Mouse (Mus musculus) G1E (cell line): Measurements from ENCODE around the gene Unc5b. TPM values are rescaled to one million over a fixed set of nuclear protein-coding genes. Genes with fewer than 3 reads are reported as not detected.

ENCODE experiments used
- ATAC-seq: 2 replicates; pipeline ENCODE4 v1.8.0; 2016; ENCODE audit warnings: mild to moderate bottlenecking; ENCODE audit not compliant: insufficient number of reproducible peaks, poor library complexity, low FRiP score, severe bottlenecking; ENCODE audit errors: extremely low read depth
- DNase-seq: peaks from one replicate; pipeline ENCODE4 v3.0.0; 2012; ENCODE audit warnings: low spot score
- H3K27me3 ChIP-seq: 2 replicates; pipeline ENCODE4 v1.6.1; 2012; ENCODE audit warnings: mild to moderate bottlenecking, low read length, inconsistent platforms; ENCODE audit not compliant: insufficient read depth
- H3K36me3 ChIP-seq: replicated peaks from 2 replicates; pipeline ENCODE3; 2012; ENCODE audit warnings: mild to moderate bottlenecking, inconsistent platforms
- H3K4me1 ChIP-seq: 2 replicates; pipeline ENCODE4 v1.6.1; 2012; ENCODE audit warnings: low read depth, low read length, inconsistent platforms, mixed read lengths; ENCODE audit not compliant: insufficient read depth
- H3K4me3 ChIP-seq: 2 replicates; pipeline ENCODE4 v1.5.1; 2012; ENCODE audit warnings: low read depth, mild to moderate bottlenecking, inconsistent platforms, low read length, moderate library complexity, mixed read lengths
- H3K9me3 ChIP-seq: replicated peaks from 2 replicates; pipeline ENCODE4 v1.6.1; 2012; ENCODE audit warnings: inconsistent platforms
- CTCF ChIP-seq: IDR thresholded peaks from 2 replicates; pipeline ENCODE4 v1.5.1; 2012; ENCODE audit warnings: low read depth, low read length, inconsistent platforms, mixed read lengths
- GATA1 ChIP-seq: IDR thresholded peaks from 2 replicates; pipeline ENCODE4 v1.6.1; 2012; ENCODE audit warnings: borderline replicate concordance, low read length, inconsistent platforms, mixed read lengths
- GATA2 ChIP-seq: IDR thresholded peaks from 2 replicates; pipeline ENCODE4 v1.6.1; 2012; ENCODE audit warnings: low read depth, low read length, inconsistent platforms, borderline replicate concordance
- POLR2AphosphoS5 ChIP-seq: IDR thresholded peaks from 2 replicates; pipeline ENCODE4 v1.6.1; 2012; ENCODE audit warnings: low read depth, low read length, inconsistent platforms; ENCODE audit not compliant: insufficient replicate concordance
- TAL1 ChIP-seq: conservative IDR thresholded peaks from 2 replicates; pipeline ENCODE4 v1.6.1; 2012; ENCODE audit warnings: low read depth, low read length, inconsistent platforms, mixed read lengths
- polyA plus RNA-seq: library from polyadenylated mRNA; stranded (reverse); fragments of >175 nt; gene quantifications from 2 replicates; pipeline ENCODE4 v1.2.3, GENCODE M21; 2012
- total RNA-seq, 2 experiments: library from RNA; stranded (forward) in 1 of 2; stranded (reverse) in 1 of 2; fragments of 200-1000 nt in 1 of 2; fragments of >200 nt in 1 of 2; fragmentation: Nextera tagmentation in 1 of 2; gene quantifications; 2 replicates each; pipeline ENCODE4 v1.2.3; 2014 to 2017

The Unc5b gene
- total and polyA plus RNA-seq, 3 experiments: under 0.01 TPM; not detected in 2

GRCm38 (mm10) chr10:60821736-60822358, 9.5 kb downstream of the Unc5b start:
- DNase-seq (no peak), ATAC-seq (no peak)
- no peak for TF ChIP-seq CTCF
- TF ChIP-seq POLR2AphosphoS5: no peak
- no peak for TF ChIP-seq GATA2
- TF ChIP-seq GATA1: no peak
- TF ChIP-seq TAL1: no peak
- Histone ChIP-seq H3K4me3 (no peak overlapping the region), H3K27me3 (no peaks in the 10 kb centered on the region), H3K4me1 (no peaks in the 10 kb centered on the region), H3K36me3 (no peaks in the 10 kb centered on the region), H3K9me3 (peaks cover 77% of the 10 kb centered on the region)

- Histone ChIP-seq H3K36me3 (no peaks in the 10 kb centered on the region), H3K27me3 (no peaks in the 10 kb centered on the region), H3K9me3 (peaks cover 73% of the 10 kb centered on the region), H3K4me3 (no peak overlapping the region), H3K4me1 (no peaks in the 10 kb centered on the region)
- no peak for DNase-seq
- no peak for ATAC-seq
- TF ChIP-seq CTCF (no peak), GATA1 (no peak)
These were observed 10.1 kb downstream of the Unc5b start for GRCm38 (mm10) chr10:60821311-60821710.

GRCm38 (mm10) chr10:60820552-60820951, 10.8 kb downstream of the Unc5b start:
- ATAC-seq (no peak), DNase-seq (no peak)
- H3K36me3 ChIP-seq: no peaks in the 10 kb centered on the region
- no peaks in the 10 kb centered on the region for H3K4me1 ChIP-seq
- H3K27me3 ChIP-seq: no peaks in the 10 kb centered on the region
- H3K4me3 ChIP-seq: no peak overlapping the region
- H3K9me3 ChIP-seq: peaks cover 70% of the 10 kb centered on the region
- no peak for TF ChIP-seq TAL1
- TF ChIP-seq CTCF: no peak
- TF ChIP-seq GATA2: no peak
- TF ChIP-seq GATA1: no peak
- TF ChIP-seq POLR2AphosphoS5: no peak

- H3K27me3 ChIP-seq: no peaks in the 10 kb centered on the region
- no peak for ATAC-seq
These were observed 11.7 kb downstream of the Unc5b start for GRCm38 (mm10) chr10:60819654-60820192.

GRCm38 (mm10) chr10:60819179-60819578, 12.2 kb downstream of the Unc5b start:
- no peaks in the 10 kb centered on the region for H3K27me3 ChIP-seq
- H3K4me3 ChIP-seq: no peak overlapping the region
- peaks cover 66% of the 10 kb centered on the region for H3K9me3 ChIP-seq
- H3K36me3 ChIP-seq: no peaks in the 10 kb centered on the region
- no peak for TF ChIP-seq POLR2AphosphoS5
- TF ChIP-seq TAL1: no peak
- TF ChIP-seq GATA2: no peak
- DNase-seq (no peak), ATAC-seq (no peak)
- H3K4me1 ChIP-seq: no peaks in the 10 kb centered on the region

More at GRCm38 (mm10) chr10:60819654-60820192, 11.7 kb downstream of the Unc5b start:
- no peaks in the 10 kb centered on the region for H3K4me1 ChIP-seq
- TF ChIP-seq POLR2AphosphoS5 (no peak), GATA2 (no peak), TAL1 (no peak), CTCF (no peak), GATA1 (no peak)
- no peak for DNase-seq
- H3K4me3 ChIP-seq: no peak overlapping the region
- peaks cover 68% of the 10 kb centered on the region for H3K9me3 ChIP-seq
- no peaks in the 10 kb centered on the region for H3K36me3 ChIP-seq

- DNase-seq (no peak), ATAC-seq (no peak)
- Histone ChIP-seq H3K36me3 (no peaks in the 10 kb centered on the region), H3K4me1 (no peaks in the 10 kb centered on the region), H3K27me3 (no peaks in the 10 kb centered on the region), H3K9me3 (peaks cover 65% of the 10 kb centered on the region), H3K4me3 (no peak overlapping the region)
- TF ChIP-seq CTCF (no peak), GATA1 (no peak), GATA2 (no peak), TAL1 (no peak), POLR2AphosphoS5 (no peak)
These were observed 12.7 kb downstream of the Unc5b start for GRCm38 (mm10) chr10:60818708-60819107.
